Mouse (Mus musculus) liver, embryonic 13.5 days (tissue): ENCODE measurements around the gene Anapc16. TPM values are rescaled to one million over a fixed set of nuclear protein-coding genes. Genes with fewer than 3 reads are reported as not detected.
A peak's percentile ranks its signal among the peaks of the same experiment; 100 is the strongest.

Experiments
- ATAC-seq: fragments of 200-750 bp; cut with Nextera tagmentation; 2 replicates; pipeline ENCODE4 v1.8.0; 2017; ENCODE audit warnings: low read depth, mild to moderate bottlenecking, moderate number of reproducible peaks, moderate library complexity
- DNase-seq: peaks from one replicate; pipeline ENCODE4 v3.0.0; 2022
- H3K27ac ChIP-seq: fragments of 300-500 bp; sonication (generic); 2 replicates; pipeline ENCODE4 v1.5.1; 2015; ENCODE audit warnings: moderate library complexity, mild to moderate bottlenecking, inconsistent platforms
- H3K27me3 ChIP-seq: fragments of 300-500 bp; sonication (generic); 2 replicates; pipeline ENCODE4 v1.6.1; 2015; ENCODE audit warnings: mild to moderate bottlenecking, inconsistent platforms
- H3K36me3 ChIP-seq: fragments of 300-500 bp; sonication (generic); 2 replicates; pipeline ENCODE4 v1.6.1; 2015; ENCODE audit warnings: mild to moderate bottlenecking, inconsistent platforms
- H3K4me1 ChIP-seq: fragments of 300-500 bp; sonication (generic); replicated peaks from 2 replicates; pipeline ENCODE4 v1.6.1; 2015; ENCODE audit warnings: inconsistent platforms
- H3K4me2 ChIP-seq: fragments of 300-500 bp; sonication (generic); 2 replicates; pipeline ENCODE4 v1.6.1; 2015; ENCODE audit warnings: inconsistent platforms, mild to moderate bottlenecking, moderate library complexity
- H3K4me3 ChIP-seq: fragments of 300-500 bp; sonication (generic); replicated peaks from 2 replicates; pipeline ENCODE4 v1.5.1; 2015; ENCODE audit warnings: mild to moderate bottlenecking, inconsistent platforms
- H3K9ac ChIP-seq: fragments of 300-500 bp; sonication (generic); 2 replicates; pipeline ENCODE4 v1.6.1; 2015; ENCODE audit warnings: mild to moderate bottlenecking, inconsistent platforms
- H3K9me3 ChIP-seq: fragments of 300-500 bp; sonication (generic); replicated peaks from 2 replicates; pipeline ENCODE4 v1.6.1; 2016; ENCODE audit warnings: inconsistent platforms
- WGBS: fragments of 180-500 bp; shearing (Covaris S2); methylation state at CpG from one replicate; pipeline ENCODE4 v1.1.7; 2015; ENCODE audit not compliant: insufficient replicate concordance; 5-methylcytosine and 5-hydroxymethylcytosine counted together
- polyA plus RNA-seq: library from polyadenylated mRNA; unstranded; fragments of >200 nt; fragmentation: Nextera tagmentation; extraction: Ambion mirVana; gene quantifications from 2 replicates; pipeline ENCODE4 v1.2.1, GENCODE M21; 2015

The Anapc16 gene
- polyA plus RNA-seq, 1 experiment from 2014 or later, result 52.7 TPM

DNA sequence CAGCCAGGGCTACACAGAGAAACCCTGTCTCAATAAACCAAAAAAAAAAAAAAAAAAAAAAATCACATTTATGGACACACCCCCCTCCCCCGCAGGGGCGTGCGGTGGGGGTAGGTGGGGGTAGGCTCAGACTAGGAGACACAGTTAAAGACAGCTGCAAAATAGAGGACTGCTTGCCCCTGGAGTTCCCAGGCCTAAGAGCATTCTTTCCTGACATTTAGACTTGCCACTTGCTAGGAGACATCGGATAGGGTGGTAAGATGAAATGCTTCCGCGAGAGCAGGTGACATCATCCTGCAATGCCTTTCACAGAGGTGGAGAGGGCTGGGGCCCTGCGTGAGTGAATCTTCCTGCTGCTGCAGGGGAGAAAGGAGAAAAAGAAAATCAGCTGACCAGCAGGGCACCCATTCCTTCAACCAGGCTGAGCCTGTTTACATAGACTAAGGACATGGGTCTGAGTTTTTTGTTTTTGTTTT, 49.3 kb downstream of the Anapc16 start:
- ATAC-seq, result no peak
- no peak for DNase-seq
- peaks cover 80% of the 10 kb centered on the region for H3K27me3 ChIP-seq
- H3K4me2 ChIP-seq, result no peak overlapping the region
- H3K4me1 ChIP-seq, result peaks cover 32% of the 10 kb centered on the region
- no peaks in the 10 kb centered on the region for H3K9me3 ChIP-seq
- H3K27ac ChIP-seq, result no peak overlapping the region
- no peak overlapping the region for H3K4me3 ChIP-seq
- H3K36me3 ChIP-seq, result no peaks in the 10 kb centered on the region
- H3K9ac ChIP-seq, result no peak overlapping the region
- WGBS, result 36% methylated on average over 7 of the region's 7 CpGs

DNA sequence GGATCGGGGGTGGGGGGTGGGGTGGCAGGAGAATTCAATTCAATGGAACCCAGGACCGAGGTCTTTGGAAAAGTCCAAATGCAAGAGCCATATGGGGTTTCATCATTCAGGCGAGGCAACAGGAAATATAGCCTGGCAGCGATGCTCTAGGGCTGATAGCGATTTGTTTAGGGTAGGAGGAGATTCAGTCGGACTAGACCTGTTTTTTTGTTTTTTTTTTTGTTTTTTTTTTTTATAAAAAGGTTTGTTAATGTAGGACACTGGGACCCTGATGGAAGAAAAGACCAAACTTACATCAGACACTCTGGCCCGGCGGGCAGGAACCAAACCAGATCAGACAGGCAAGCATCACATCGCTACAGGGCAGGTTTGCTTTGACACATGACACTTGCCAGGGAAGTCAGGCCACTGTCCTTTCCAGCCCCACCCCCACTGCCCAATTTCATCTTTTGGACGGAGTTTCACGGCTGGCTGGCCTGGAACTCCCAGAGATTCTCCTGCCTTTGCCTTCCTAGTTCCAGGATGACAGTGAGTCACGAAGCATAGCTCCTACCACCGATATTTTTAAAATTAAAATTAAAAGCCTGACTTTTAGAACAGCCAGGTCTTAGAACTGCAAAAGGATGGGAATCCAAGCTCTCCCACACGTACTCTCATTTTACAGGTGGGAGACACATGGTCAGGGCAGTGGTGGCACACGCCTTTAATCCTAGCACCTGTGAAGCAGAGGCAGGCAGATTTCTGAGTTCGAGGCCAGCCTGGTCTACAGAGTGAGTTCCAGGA, 50.0 kb downstream of the Anapc16 start:
- no peak overlapping the region for H3K27ac ChIP-seq
- peak overlapping the region; percentile 98 for H3K4me2 ChIP-seq
- H3K4me3 ChIP-seq, result peak overlapping the region; percentile 68
- WGBS, result 24% methylated on average over 16 of the region's 16 CpGs
- peaks cover 32% of the 10 kb centered on the region for H3K4me1 ChIP-seq
- ATAC-seq (no peak), DNase-seq (no peak)
- peaks cover 74% of the 10 kb centered on the region for H3K27me3 ChIP-seq
- peak overlapping the region; percentile 72 for H3K9ac ChIP-seq
- H3K36me3 ChIP-seq, result no peaks in the 10 kb centered on the region
- no peaks in the 10 kb centered on the region for H3K9me3 ChIP-seq

DNA sequence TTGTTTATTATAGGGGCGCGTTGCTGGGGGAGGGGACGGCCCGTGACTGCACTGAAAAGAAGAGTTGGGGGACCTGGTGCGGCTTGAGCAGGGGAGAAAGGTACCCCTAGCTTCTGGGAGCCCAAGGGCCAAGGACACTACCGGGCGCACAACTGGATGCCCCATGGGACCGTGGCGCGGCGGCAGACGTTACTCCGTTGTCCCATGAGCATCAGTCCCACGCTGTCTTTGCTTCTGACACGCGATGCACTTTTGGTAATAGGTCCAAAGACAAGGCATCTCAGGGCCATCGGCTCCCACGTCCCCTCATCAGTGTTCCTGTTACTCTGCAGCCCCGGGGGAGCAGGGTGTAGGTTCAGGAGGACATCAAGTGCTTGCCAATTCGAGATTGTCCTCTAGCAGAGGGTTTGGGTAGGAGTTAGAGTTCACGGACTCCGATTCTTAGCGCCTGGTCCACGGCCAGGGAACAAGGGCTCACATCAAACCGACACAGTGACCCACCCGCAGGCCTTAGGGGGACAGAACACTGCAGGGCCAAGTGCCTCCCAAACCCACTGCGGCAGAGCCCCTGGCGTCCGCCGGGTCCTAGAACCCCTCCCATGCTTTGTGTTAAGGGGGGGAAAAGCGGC, 50.7 kb downstream of the Anapc16 start:
- no peak for DNase-seq
- H3K27me3 ChIP-seq, result peaks cover 74% of the 10 kb centered on the region
- peak overlapping the region; percentile 98 for H3K4me2 ChIP-seq
- WGBS, result under 1% methylated on average over 31 of the region's 31 CpGs
- peak overlapping the region; percentile 68 for H3K4me3 ChIP-seq
- H3K9ac ChIP-seq, result peak overlapping the region; percentile 72
- no peaks in the 10 kb centered on the region for H3K36me3 ChIP-seq
- H3K4me1 ChIP-seq, result peaks cover 32% of the 10 kb centered on the region
- H3K9me3 ChIP-seq, result no peaks in the 10 kb centered on the region
- H3K27ac ChIP-seq, result peak overlapping the region; percentile 18; the same call in 1 of the 2 replicates
- ATAC-seq, result peak; percentile 25; the same call in 1 of the 2 replicates

DNA sequence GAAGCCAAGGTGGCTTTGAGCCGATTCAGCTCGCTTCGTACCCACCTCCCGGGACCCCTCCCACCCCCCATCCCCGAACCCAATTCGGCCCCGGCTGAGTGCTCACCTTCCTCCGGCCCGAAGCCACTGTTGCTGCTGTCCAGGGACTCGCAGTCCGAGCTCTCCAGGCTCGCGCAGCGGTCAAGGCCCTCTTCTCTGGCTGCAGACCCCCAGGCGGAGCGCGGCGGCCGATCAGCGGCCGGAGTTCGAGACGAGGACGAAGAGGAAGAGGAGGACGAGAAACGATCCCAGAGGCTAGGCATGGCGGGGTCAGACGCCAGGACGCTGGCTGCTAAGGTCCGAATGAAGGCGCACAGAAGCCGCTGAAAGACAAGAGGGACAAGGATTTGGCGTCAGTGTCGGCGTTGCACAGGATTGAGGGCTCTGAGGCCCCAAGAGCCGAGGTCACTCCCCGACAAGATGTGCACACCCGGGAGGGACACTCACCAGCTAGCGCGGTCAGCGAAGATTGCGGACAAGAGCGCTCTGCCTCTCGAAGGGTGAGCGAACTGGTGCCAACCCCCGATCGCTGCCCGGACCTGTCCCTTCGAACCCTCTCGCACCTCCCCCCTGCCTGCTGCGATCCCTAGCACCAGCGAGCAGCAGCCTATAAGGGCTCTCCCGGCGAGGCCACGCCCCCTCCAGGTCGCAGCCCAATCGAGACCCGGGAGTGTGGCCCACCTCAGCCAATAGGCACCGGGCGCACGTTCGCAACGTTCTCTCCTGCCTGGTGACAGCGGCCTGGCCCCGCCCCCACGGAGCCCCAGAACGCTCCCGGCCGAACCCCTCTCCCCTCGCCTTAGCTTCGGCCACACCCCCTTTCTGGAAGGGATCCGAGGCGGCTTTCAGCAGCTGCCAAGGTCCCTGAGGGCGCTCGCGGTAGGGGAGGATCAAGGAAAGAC, 51.5 kb downstream of the Anapc16 start, which contains the start of gene Ddit4:
TSS of gene Ddit4 (minus strand) at position 624 of the 941 bp plus-strand sequence.
- H3K27ac ChIP-seq, result peak within 1 kb of the TSS; percentile 64
- H3K4me3 ChIP-seq, result peak within 1 kb of the TSS; percentile 68
- H3K4me2 ChIP-seq, result peak within 1 kb of the TSS; percentile 98
- H3K9me3 ChIP-seq, result no peaks in the 10 kb centered on the region
- H3K27me3 ChIP-seq, result peaks cover 66% of the 10 kb centered on the region
- peak within 1 kb of the TSS; percentile 78 for H3K9ac ChIP-seq
- no peaks in the 10 kb centered on the region for H3K36me3 ChIP-seq
- H3K4me1 ChIP-seq, result peaks cover 32% of the 10 kb centered on the region
- under 1% methylated on average over 75 of the region's 76 CpGs for WGBS
- DNase-seq (peak; percentile 99), ATAC-seq (peak; percentile 99)

DNA sequence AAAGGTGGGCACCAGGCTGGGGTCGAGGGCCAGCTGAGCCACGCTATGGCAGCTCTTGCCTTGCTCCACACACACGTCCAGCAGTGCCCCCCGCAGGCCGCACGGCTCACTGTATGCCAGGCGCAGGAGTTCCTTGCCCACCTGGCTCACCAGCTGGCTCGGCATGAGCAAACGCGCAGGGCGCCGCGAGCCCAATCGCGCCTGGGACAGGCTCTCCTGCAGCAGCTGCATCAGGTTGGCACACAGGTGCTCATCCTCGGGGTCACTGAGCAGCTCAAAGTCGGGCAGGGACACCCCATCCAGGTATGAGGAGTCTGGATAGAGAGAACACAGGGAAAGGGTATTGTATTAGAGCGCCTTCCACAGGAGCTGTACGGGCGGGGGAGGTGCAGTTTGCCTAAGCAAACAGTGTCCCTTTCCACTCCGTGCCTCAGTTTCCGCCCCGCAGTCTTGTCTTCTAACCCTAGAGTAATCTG, 52.2 kb downstream of the Anapc16 start:
- peak overlapping the region; percentile 98 for H3K4me2 ChIP-seq
- H3K4me1 ChIP-seq, result peaks cover 32% of the 10 kb centered on the region
- peak overlapping the region; percentile 68 for H3K4me3 ChIP-seq
- DNase-seq (peak; percentile 47), ATAC-seq (no peak)
- peak overlapping the region; percentile 78 for H3K9ac ChIP-seq
- peaks cover 62% of the 10 kb centered on the region for H3K27me3 ChIP-seq
- H3K27ac ChIP-seq, result no peak overlapping the region
- 3% methylated on average over 23 of the region's 23 CpGs for WGBS
- H3K9me3 ChIP-seq, result no peaks in the 10 kb centered on the region
- no peaks in the 10 kb centered on the region for H3K36me3 ChIP-seq

DNA sequence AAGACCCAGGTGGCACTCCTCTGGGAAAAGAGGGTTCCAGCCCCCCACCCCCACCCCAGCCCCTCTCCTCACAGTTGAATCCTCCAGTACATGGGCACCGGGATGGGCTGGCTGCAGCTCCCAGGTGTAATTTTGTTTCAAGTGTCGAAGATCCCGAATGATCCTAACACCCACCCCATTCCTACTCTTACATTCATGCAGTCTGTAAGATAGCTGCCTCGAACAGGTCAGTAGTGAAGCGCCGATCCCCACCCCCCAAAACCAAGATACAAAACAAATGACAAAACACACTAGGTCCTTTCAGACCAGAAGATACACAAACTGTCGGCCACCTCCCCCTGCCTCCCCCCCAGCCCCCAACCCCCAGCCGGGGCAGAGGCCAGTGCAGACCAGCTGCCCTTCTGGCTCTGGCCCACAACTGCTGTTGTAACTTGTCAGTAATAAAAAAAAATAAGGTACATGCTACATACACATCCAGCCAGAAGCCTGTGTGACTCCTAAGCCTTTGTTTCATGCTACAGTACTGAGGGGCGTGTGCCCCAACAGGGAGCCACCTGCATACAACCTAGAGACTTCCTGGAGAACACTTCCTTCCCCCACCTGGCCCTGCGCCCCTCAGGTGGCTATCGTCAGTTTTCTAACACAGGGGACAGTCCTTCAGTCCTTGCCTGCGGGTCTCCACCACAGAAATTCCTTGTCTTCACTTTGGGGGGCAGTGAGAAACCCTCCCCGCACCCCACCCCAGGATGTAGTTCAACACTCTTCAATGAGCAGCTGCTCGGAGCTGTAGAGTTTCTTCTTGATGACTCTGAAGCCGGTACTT, 52.9 kb downstream of the Anapc16 start:
- peak overlapping the region; percentile 78 for H3K9ac ChIP-seq
- 59% methylated on average over 15 of the region's 15 CpGs for WGBS
- no peaks in the 10 kb centered on the region for H3K9me3 ChIP-seq
- DNase-seq, result no peak
- H3K36me3 ChIP-seq, result no peaks in the 10 kb centered on the region
- peaks cover 32% of the 10 kb centered on the region for H3K4me1 ChIP-seq
- H3K4me3 ChIP-seq, result peak overlapping the region; percentile 68
- no peak overlapping the region for H3K27ac ChIP-seq
- H3K4me2 ChIP-seq, result peak overlapping the region; percentile 98
- ATAC-seq, result no peak
- H3K27me3 ChIP-seq, result peaks cover 55% of the 10 kb centered on the region

DNA sequence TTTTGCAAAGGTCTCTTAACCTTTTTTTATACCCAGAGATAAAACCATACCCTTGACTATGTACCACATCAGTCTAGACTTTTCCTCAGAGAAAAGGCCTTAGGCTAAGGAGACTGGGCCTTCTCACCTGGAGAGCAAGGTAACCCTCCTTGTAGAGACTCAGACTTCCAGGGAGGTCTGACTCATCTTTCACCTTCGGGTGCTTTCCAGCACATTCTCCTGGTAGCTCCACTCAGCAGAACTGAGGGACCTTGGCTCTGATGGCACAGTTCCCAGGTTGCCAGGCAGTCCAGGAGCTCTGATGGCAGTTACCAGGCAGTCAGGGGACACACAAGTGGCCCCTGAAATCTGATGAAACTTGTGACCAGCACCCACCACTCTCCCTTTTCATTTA, 53.7 kb downstream of the Anapc16 start:
- no peak for DNase-seq
- no peaks in the 10 kb centered on the region for H3K36me3 ChIP-seq
- ATAC-seq, result no peak
- 69% methylated on average over 1 of the region's 1 CpGs for WGBS
- H3K9me3 ChIP-seq, result no peaks in the 10 kb centered on the region
- no peak overlapping the region for H3K4me2 ChIP-seq
- H3K27ac ChIP-seq, result no peak overlapping the region
- no peak overlapping the region for H3K9ac ChIP-seq
- peaks cover 32% of the 10 kb centered on the region for H3K4me1 ChIP-seq
- H3K27me3 ChIP-seq, result peaks cover 50% of the 10 kb centered on the region
- no peak overlapping the region for H3K4me3 ChIP-seq

DNA sequence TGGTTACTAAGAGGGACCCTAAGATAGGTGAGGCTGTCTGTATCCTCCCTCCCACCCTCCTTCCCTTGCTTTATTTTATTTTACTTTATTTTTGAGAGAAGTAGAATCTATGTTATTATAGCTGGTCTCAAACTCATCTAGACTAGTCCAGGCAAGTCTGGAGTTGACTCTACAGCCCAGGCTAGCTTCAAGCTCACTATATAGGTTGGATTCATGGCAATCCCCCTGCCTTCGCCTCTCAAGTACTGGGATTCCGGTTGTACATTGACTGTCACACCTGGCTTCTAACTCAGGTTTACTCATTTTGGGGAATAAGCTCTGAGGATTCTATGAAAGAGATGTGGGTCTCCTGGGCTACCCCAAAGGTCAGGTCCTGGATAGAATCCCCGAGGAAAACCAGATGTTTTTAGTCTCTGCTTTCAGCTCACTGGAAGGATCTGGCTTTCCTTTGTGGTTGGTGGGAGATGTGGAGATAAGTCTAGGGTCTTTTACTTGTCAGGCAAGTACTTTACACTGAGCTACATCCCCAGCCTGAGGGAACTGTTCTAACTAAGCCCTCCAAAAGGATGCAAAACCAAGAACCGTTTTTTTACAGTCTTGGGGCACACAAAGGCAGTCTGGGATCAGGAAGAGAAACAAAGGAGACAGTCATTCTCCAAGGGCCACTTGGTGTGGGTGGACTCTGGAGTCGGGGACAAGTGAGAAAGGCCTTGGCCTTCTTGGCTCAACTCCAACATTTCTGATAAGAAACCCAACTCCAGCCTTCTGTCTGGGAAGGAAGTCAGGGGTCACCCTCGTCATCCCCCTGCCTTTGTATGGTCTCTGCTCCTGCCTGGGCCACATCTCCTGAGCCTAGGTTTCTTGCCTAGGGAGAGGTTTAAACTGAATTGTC, 54.3 kb downstream of the Anapc16 start:
- Histone ChIP-seq H3K9me3 (no peaks in the 10 kb centered on the region), H3K4me1 (peaks cover 35% of the 10 kb centered on the region), H3K9ac (no peak overlapping the region), H3K4me3 (no peak overlapping the region), H3K27me3 (peaks cover 52% of the 10 kb centered on the region), H3K4me2 (no peak overlapping the region), H3K27ac (no peak overlapping the region), H3K36me3 (no peaks in the 10 kb centered on the region)
- ATAC-seq (no peak), DNase-seq (no peak)
- 37% methylated on average over 6 of the region's 6 CpGs for WGBS

DNA sequence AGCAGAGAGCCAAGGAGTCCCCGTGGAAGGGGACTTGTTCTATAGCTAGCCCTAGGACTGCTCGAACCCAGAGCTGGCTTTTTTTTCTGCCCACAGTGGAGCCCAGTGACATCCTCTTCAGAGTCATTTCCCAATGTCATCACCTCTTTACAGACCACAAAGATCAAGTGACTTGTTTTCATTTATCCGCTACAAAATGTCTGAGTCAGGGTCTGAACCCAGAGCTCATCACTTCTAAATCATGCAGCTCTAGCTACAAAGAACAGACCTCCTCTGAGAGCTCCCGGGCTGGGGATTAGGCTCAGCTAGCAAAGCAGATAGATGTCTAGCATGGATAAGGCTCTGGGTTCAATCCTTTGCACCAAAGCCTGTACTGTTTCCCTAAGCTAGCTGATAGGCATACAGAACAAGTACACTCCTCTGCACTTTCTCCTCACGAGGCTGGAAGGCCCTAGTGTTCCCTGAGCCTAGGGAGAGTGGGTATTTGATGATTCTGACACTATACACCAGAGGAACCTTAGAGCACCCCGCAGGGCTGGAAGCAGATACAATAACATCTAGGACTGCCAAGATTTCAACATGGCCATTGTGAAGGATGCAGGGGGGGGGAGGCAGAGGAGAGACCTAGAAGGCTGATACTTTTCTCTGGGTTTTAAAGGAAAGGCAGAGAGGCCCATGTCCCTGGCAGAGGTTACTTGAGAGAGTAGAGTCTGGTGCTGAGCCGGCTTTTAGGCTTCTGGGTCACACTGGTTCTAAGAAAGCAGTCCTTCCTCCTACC, 55.5 kb downstream of the Anapc16 start:
- Histone ChIP-seq H3K9ac (no peak overlapping the region), H3K27me3 (peaks cover 54% of the 10 kb centered on the region), H3K4me1 (peaks cover 40% of the 10 kb centered on the region), H3K36me3 (no peaks in the 10 kb centered on the region), H3K4me3 (no peak overlapping the region), H3K9me3 (no peaks in the 10 kb centered on the region), H3K4me2 (no peak overlapping the region), H3K27ac (no peak overlapping the region)
- DNase-seq (no peak), ATAC-seq (no peak)
- WGBS, result 47% methylated on average over 7 of the region's 7 CpGs
